Mouse (Mus musculus): ENCODE measurements at regions not wholly inside any gene's neighbourhood (a gene's known extent, or its start where the extent isn't known, plus 50 kb on each side); places are given as distances from the start of the nearest gene placed in this dataset.
"Not testable (repeated sequence)": the region's sequence is repeated elsewhere in the genome, so short reads cannot be mapped to it uniquely, and the experiment has no call there.

- ATAC-seq (ENCODE audit: insufficient number of reproducible peaks, low FRiP score, low TSS enrichment): no peak
Measured at GRCm38 (mm10) chr8:113465156-113465555, 170.2 kb upstream of the Mon1b start.

GRCm38 (mm10) chr8:113466683-113467082 lies 168.7 kb upstream of the Mon1b start:
- ATAC-seq (ENCODE audit: insufficient number of reproducible peaks, low FRiP score, low TSS enrichment): no peak

GRCm38 (mm10) chr8:113489436-113490107 lies 145.8 kb upstream of the Mon1b start:
- ATAC-seq (ENCODE audit: insufficient number of reproducible peaks, low FRiP score, low TSS enrichment): no peak

- no peak for ATAC-seq (ENCODE audit: insufficient number of reproducible peaks, low FRiP score, low TSS enrichment)
Measured at GRCm38 (mm10) chr8:113490891-113491290, 144.5 kb upstream of the Mon1b start.

- ATAC-seq (ENCODE audit: insufficient number of reproducible peaks, low FRiP score, low TSS enrichment): no peak
Measured at GRCm38 (mm10) chr8:113496896-113497295, 138.5 kb upstream of the Mon1b start.

GRCm38 (mm10) chr8:113502671-113503070 lies 132.7 kb upstream of the Mon1b start:
- ATAC-seq (ENCODE audit: insufficient number of reproducible peaks, low FRiP score, low TSS enrichment): no peak

- no peak for ATAC-seq (ENCODE audit: insufficient number of reproducible peaks, low FRiP score, low TSS enrichment)
Measured at GRCm38 (mm10) chr8:113512856-113513255, 122.5 kb upstream of the Mon1b start.

- ATAC-seq (ENCODE audit: insufficient number of reproducible peaks, low FRiP score, low TSS enrichment): no peak
Measured at GRCm38 (mm10) chr8:113513886-113514730, 121.3 kb upstream of the Mon1b start.

GRCm38 (mm10) chr8:113514731-113515375 lies 120.5 kb upstream of the Mon1b start:
- not testable (repeated sequence) for ATAC-seq (ENCODE audit: insufficient number of reproducible peaks, low FRiP score, low TSS enrichment)

- ATAC-seq (ENCODE audit: insufficient number of reproducible peaks, low FRiP score, low TSS enrichment): no peak
Measured at GRCm38 (mm10) chr8:113516176-113516575, 119.2 kb upstream of the Mon1b start.

- ATAC-seq (ENCODE audit: insufficient number of reproducible peaks, low FRiP score, low TSS enrichment): peak; percentile 71
Measured at GRCm38 (mm10) chr8:113517912-113518311, 117.5 kb upstream of the Mon1b start.

- ATAC-seq (ENCODE audit: insufficient number of reproducible peaks, low FRiP score, low TSS enrichment): no peak
Measured at GRCm38 (mm10) chr8:113523561-113523960, 111.8 kb upstream of the Mon1b start.

- no peak for ATAC-seq (ENCODE audit: insufficient number of reproducible peaks, low FRiP score, low TSS enrichment)
Measured at GRCm38 (mm10) chr8:113531116-113531665, 104.2 kb upstream of the Mon1b start.

- no peak for ATAC-seq (ENCODE audit: insufficient number of reproducible peaks, low FRiP score, low TSS enrichment)
Measured at GRCm38 (mm10) chr8:113532881-113533280, 102.5 kb upstream of the Mon1b start.

GRCm38 (mm10) chr8:113541437-113541836 lies 94.0 kb upstream of the Mon1b start:
- ATAC-seq (ENCODE audit: insufficient number of reproducible peaks, low FRiP score, low TSS enrichment): no peak

GRCm38 (mm10) chr8:113542082-113542481 lies 93.3 kb upstream of the Mon1b start:
- no peak for ATAC-seq (ENCODE audit: insufficient number of reproducible peaks, low FRiP score, low TSS enrichment)

- ATAC-seq (ENCODE audit: insufficient number of reproducible peaks, low FRiP score, low TSS enrichment): no peak
Measured at GRCm38 (mm10) chr8:113542713-113543112, 92.7 kb upstream of the Mon1b start.

GRCm38 (mm10) chr8:113549200-113549599 lies 86.2 kb upstream of the Mon1b start:
- no peak for ATAC-seq (ENCODE audit: insufficient number of reproducible peaks, low FRiP score, low TSS enrichment)

GRCm38 (mm10) chr8:113551454-113552273 lies 83.7 kb upstream of the Mon1b start:
- no peak for ATAC-seq (ENCODE audit: insufficient number of reproducible peaks, low FRiP score, low TSS enrichment)

GRCm38 (mm10) chr8:113552826-113553225 lies 82.6 kb upstream of the Mon1b start:
- ATAC-seq (ENCODE audit: insufficient number of reproducible peaks, low FRiP score, low TSS enrichment): no peak

Data from cerebellum, adult (tissue).